Mouse (Mus musculus): ENCODE measurements around the gene Cd2bp2.
"Not testable (repeated sequence)": the region's sequence is repeated elsewhere in the genome, so short reads cannot be mapped to it uniquely, and the experiment has no call there.

The Cd2bp2 gene

GRCm38 (mm10) chr7:127188305-127189276 is 7.3 kb downstream of the Cd2bp2 start:
- DNase-seq: no peak

GRCm38 (mm10) chr7:127187351-127187750 is 8.5 kb downstream of the Cd2bp2 start:
- no peak for DNase-seq

- DNase-seq: no peak
These were observed 10.2 kb downstream of the Cd2bp2 start for GRCm38 (mm10) chr7:127185601-127186000.

GRCm38 (mm10) chr7:127184720-127185119 is 11.1 kb downstream of the Cd2bp2 start:
- DNase-seq: no peak

- DNase-seq: no peak
These were observed 12.0 kb downstream of the Cd2bp2 start for GRCm38 (mm10) chr7:127183828-127184227.

- DNase-seq: no peak
These were observed 12.5 kb downstream of the Cd2bp2 start for GRCm38 (mm10) chr7:127183345-127183744.

GRCm38 (mm10) chr7:127181724-127182123 is 14.1 kb downstream of the Cd2bp2 start:
- DNase-seq: not testable (repeated sequence)

GRCm38 (mm10) chr7:127180783-127181182 is 15.1 kb downstream of the Cd2bp2 start:
- DNase-seq: no peak

GRCm38 (mm10) chr7:127176937-127177336 is 18.9 kb downstream of the Cd2bp2 start:
- DNase-seq: no peak

- no peak for DNase-seq
These were observed 29.3 kb downstream of the Cd2bp2 start for GRCm38 (mm10) chr7:127166501-127166900.

- DNase-seq: no peak
These were observed 30.0 kb downstream of the Cd2bp2 start for GRCm38 (mm10) chr7:127165607-127166493.

- no peak for DNase-seq
These were observed 31.8 kb downstream of the Cd2bp2 start for GRCm38 (mm10) chr7:127164002-127164401.

- DNase-seq: no peak
These were observed 33.3 kb downstream of the Cd2bp2 start for GRCm38 (mm10) chr7:127162546-127162945.

- DNase-seq: no peak
These were observed 38.3 kb downstream of the Cd2bp2 start for GRCm38 (mm10) chr7:127157548-127157947.

- DNase-seq: no peak
These were observed 42.4 kb downstream of the Cd2bp2 start for GRCm38 (mm10) chr7:127153477-127153876.

- no peak for DNase-seq
These were observed 43.4 kb downstream of the Cd2bp2 start for GRCm38 (mm10) chr7:127152464-127152863.

- no peak for DNase-seq
These were observed 47.9 kb downstream of the Cd2bp2 start for GRCm38 (mm10) chr7:127147901-127148300.

- no peak for DNase-seq
These were observed 49.6 kb downstream of the Cd2bp2 start for GRCm38 (mm10) chr7:127146267-127146603.

GRCm38 (mm10) chr7:127145387-127146266 is 50.2 kb downstream of the Cd2bp2 start:
- no peak for DNase-seq

GRCm38 (mm10) chr7:127144412-127144811 is 51.4 kb downstream of the Cd2bp2 start:
- no peak for DNase-seq

GRCm38 (mm10) chr7:127142666-127143065 is 53.2 kb downstream of the Cd2bp2 start:
- DNase-seq: no peak

GRCm38 (mm10) chr7:127142214-127142613 is 53.6 kb downstream of the Cd2bp2 start:
- no peak for DNase-seq

All from right cerebral cortex, postnatal 4 days (tissue).